Mouse (Mus musculus): ENCODE data around the gene Rbm12b1. TPM values are rescaled to one million over a fixed set of nuclear protein-coding genes. Genes with fewer than 3 reads are reported as not detected.
"Not testable (repeated sequence)": the region's sequence is repeated elsewhere in the genome, so short reads cannot be mapped to it uniquely, and the experiment has no call there.

Gene Rbm12b1
- total RNA-seq (2021): 10 to 100 TPM; 18.2 to 21.8 TPM
- long read RNA-seq, experiment 1, partial matches to known transcripts: 0 of 8 reads
- long read RNA-seq, experiment 1, other reads (novel, unspliced or antisense): 6 of 8 reads
- long read RNA-seq, experiment 2, partial matches to known transcripts: 2 of 4 reads
- long read RNA-seq, experiment 2, other reads (novel, unspliced or antisense): 0 of 4 reads

DNA sequence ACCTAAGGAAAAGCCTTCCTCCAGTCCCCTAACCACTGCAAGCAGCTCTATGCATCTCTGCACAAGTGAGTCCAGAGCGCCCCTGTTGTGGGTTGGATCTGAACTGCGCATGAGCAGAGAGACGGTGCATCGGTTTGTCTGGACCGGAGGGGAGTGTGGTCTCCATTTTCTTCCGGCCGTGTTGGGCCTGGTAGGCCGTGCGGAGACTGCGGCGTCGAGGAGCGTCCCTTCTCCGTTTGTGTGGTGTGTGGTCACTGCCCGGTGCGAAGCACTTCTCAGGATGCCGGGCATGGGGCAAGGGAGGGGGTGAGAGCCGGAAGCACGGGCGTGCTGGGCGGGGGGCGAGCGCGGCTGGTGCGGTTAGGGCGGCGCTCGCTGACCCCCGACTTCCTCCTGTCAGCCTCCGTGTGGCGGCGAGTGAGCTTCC lies at the start of gene Rbm12b1:
Rbm12b1 (plus strand) TSS at position 124 of the 427 bp plus-strand sequence.
- peak; percentile 78 to 82 for DNase-seq (ENCODE audit: low spot score in 2 of 2)

DNA sequence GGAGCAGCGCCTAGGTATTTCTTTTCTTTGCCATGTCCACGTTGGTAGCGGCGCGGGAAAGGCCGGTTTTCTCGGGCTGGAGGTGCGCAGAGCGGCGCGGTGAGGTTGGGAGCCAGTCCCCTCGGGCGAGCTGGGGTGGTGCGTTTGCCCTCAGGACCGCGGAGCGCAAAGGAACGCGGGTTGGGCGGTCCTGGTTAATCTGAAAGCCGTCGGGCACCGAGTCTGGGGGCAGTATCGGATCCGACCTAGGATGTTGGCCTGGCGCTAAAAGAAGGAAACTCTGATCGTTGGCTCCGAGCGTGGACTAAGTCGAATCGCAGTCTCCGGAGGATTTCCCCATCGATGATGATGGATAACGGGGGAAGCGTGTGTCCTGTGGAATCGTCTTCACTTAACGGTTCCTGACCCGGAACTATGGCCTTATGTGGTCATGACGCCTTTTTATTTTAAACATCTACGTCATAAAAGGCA lies 563 bp downstream of the Rbm12b1 start:
- peak in 1 of 2 experiments; percentile 10 for DNase-seq (ENCODE audit: low spot score in 2 of 2)

- not testable (repeated sequence) for DNase-seq (ENCODE audit: low spot score in 2 of 2)
Observed at GRCm38 (mm10) chr4:12141516-12141915, 1.5 kb downstream of the Rbm12b1 start.

DNA sequence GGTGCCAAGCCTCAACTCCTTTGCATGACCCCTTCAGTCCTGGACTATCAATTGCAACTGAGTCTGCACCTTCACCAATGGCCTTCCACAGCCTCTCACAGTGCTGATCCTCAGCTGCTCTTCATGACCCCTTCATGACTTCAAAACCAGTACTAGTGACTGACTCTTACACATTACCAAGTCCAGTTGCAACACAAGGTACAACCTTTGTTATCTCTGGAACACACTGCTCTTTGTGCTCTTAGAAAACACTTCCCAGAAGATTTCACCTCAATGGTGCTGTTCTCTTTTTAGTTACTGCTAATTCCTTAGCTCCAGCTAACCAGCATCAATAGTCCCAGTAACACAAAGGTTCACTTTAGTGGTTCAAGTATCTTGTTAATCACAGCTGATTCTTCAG lies 7.6 kb downstream of the Rbm12b1 start:
- no peak for DNase-seq (ENCODE audit: low spot score in 2 of 2)

- no peak for DNase-seq (ENCODE audit: low spot score in 2 of 2)
Observed at GRCm38 (mm10) chr4:12170986-12171317, 30.9 kb downstream of the Rbm12b1 start.

DNA sequence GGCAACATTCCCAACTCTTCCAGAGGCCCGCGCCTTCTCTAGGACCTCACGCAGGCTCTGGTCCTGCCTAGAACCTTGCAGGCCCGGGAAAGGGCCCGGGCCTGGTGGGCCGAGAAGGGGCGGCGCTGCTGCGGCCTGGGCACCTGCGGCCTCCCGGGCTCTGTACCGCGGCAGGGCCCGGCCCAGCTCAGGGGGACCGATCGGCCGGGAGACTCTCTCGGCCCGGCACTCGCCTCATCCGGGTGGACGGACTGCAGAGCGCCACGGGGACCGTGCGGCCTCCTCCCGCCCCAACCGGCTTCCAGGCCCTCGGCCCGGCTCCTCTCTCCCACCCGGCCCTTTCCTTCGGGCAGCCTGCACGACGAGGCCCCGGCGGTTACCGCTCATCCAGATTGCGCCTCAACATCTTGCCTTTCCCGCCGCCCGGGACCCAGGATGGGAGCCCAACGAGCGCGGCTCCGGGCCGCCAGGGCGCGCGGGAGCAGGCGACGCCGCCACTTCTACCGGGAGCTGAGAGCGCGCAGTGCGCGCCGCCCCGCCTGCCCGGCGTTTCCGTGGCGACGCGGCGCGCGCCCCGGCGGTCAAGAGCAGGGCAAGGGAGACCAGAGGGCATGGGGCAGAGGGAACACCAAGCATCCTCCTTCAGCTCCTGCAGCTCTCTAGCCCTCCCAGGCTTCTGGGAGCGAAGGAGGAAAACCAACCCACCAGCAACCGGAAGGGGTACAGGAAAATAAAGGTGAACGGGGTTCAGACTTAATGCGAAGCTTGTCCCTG lies 31.4 kb downstream of the Rbm12b1 start, which contains the start of gene Fam92a:
Fam92a (minus strand) TSS at position 698 of the 774 bp plus-strand sequence.
- peak; percentile 54 to 69 for DNase-seq (ENCODE audit: low spot score in 2 of 2)

GRCm38 (mm10) chr4:12178992-12179391 lies 38.9 kb downstream of the Rbm12b1 start:
- peak; percentile 50 to 58 for DNase-seq (ENCODE audit: low spot score in 2 of 2)

Other genes starting within 250 kb of the Rbm12b1 start
- gene Gm10604, start 159.0 kb upstream of the Rbm12b1 start, total RNA-seq (2021): not detected
- 10 to 100 TPM; 20.2 to 20.4 TPM for gene Rbm12b2, start 50.8 kb upstream of the Rbm12b1 start, total RNA-seq (2021)
- gene Fam92a, start 31.8 kb downstream of the Rbm12b1 start, total RNA-seq (2021): 10 to 100 TPM; 67.0 to 73.9 TPM

Data from left cerebral cortex, adult 18-20 months (tissue).